27 mouse cellular contexts compared by ENCODE assay signal in genomic region chr2:30009101-30009500, GRCm38 (mm10). TPM values are rescaled to one million over a fixed set of nuclear protein-coding genes. Genes with fewer than 3 reads are reported as not detected.
DNase-seq lines count a peak whose midpoint lies in the region; ATAC-seq and TF ChIP-seq lines count a peak whose summit lies in the region.
"Had no signal": no experiment of that assay in that cellular context is flagged by ENCODE, and none has a peak within 500 bp of the region (broad histone marks: within the 10 kb centered on the region; RNA-seq: fewer than 3 reads in every experiment).

No protein-coding gene starts in this region.

- no peak overlapping the region for H3K4me3 ChIP-seq in heart, postnatal 0 days (ENCODE audit: low read depth, low read length)
- H3K4me3 ChIP-seq in layer of hippocampus, adult 2 months, result no peak overlapping the region
- H3K4me3 ChIP-seq: embryonic facial prominence, embryonic 12.5 days; embryonic facial prominence, embryonic 15.5 days; gastrocnemius, adult 2 months had no signal

- H3K27ac ChIP-seq in heart, postnatal 0 days (ENCODE audit: low read depth), result no peak overlapping the region
- no peak overlapping the region for H3K27ac ChIP-seq in layer of hippocampus, adult 2 months
- H3K27ac ChIP-seq: embryonic facial prominence, embryonic 12.5 days; embryonic facial prominence, embryonic 15.5 days; gastrocnemius, adult 2 months; hindbrain, embryonic 14.5 days; hindbrain, postnatal 0 days had no signal

- intact Hi-C loops in heart, postnatal 36 days (cut with DNase I), result no loop called here

- TF ChIP-seq EP300 in heart, postnatal 0 days (IDR thresholded peaks at IDR 0.05; ENCODE audit: low read depth), result no peak

- no peaks in the 10 kb centered on the region for H3K27me3 ChIP-seq in heart, postnatal 0 days (ENCODE audit: control insufficient read depth, insufficient read depth, low read length)
- H3K27me3 ChIP-seq: CH12.LX; embryonic facial prominence, embryonic 12.5 days; embryonic facial prominence, embryonic 15.5 days had no signal

- H3K4me1 ChIP-seq in heart, postnatal 0 days (ENCODE audit: control insufficient read depth, insufficient read depth), result no peaks in the 10 kb centered on the region
- H3K4me1 ChIP-seq: embryonic facial prominence, embryonic 12.5 days; embryonic facial prominence, embryonic 15.5 days had no signal

- H3K4me2 ChIP-seq in heart, postnatal 0 days (ENCODE audit: low read depth, low read length), result no peak overlapping the region
- H3K4me2 ChIP-seq: embryonic facial prominence, embryonic 12.5 days; embryonic facial prominence, embryonic 15.5 days; heart, embryonic 11.5 days; hindbrain, embryonic 14.5 days had no signal

- WGBS in heart, postnatal 0 days, result 28% methylated on average over 1 of the region's 1 CpGs

- DNase-seq in heart, postnatal 0 days (ENCODE audit: low spot score), result peak; percentile 16
- DNase-seq in heart, postnatal 36 days, result no peak
- DNase-seq in kidney, adult 9 months, result peak; percentile 50
- DNase-seq in kidney, adult 11 months, result no peak
- DNase-seq in layer of hippocampus, adult 2 months (ENCODE audit: low spot score in 2 of 2), result no peak
- DNase-seq in layer of hippocampus, postnatal 14 days (ENCODE audit: low spot score in 2 of 2), result no peak
- DNase-seq in kidney, postnatal 36 days, result peak; percentile 36 to 49
- DNase-seq: adrenal gland, adult 2 months; adrenal gland, postnatal 14 days; B cell, adult 2 months; cerebellum, adult 11 months; cerebellum, adult 2 months; cerebellum, adult 9-11 months; cerebellum, postnatal 25 days; forebrain, postnatal 0 days; gastrocnemius, adult 2 months; gastrocnemius, postnatal 14 days; heart, adult 18-20 months; heart, postnatal 4 days had no signal

- ATAC-seq in heart, postnatal 0 days (ENCODE audit: insufficient read depth, low read depth), result no peak
- ATAC-seq: forebrain, embryonic 14.5 days; forebrain, postnatal 0 days; hindbrain, postnatal 0 days had no signal

- H3K9me3 ChIP-seq in heart, postnatal 0 days (replicated peaks; ENCODE audit: control insufficient read depth, low read length), result no peaks in the 10 kb centered on the region
- H3K9me3 ChIP-seq: embryonic facial prominence, embryonic 12.5 days; embryonic facial prominence, embryonic 15.5 days; G1E had no signal

- peaks cover 100% of the 10 kb centered on the region for H3K36me3 ChIP-seq in heart, postnatal 0 days (replicated peaks; ENCODE audit: control insufficient read depth, insufficient read depth, low read length)

- no peak for TF ChIP-seq CTCF in heart, postnatal 0 days (IDR thresholded peaks at IDR 0.05; ENCODE audit: low read depth)
- TF ChIP-seq CTCF in layer of hippocampus, adult 2 months (conservative IDR thresholded peaks at IDR 0.05), result 0 out of 2 replicates have a peak, but pooled peaks have one; percentile 10

- H3K9ac ChIP-seq in heart, postnatal 0 days (replicated peaks; ENCODE audit: low read depth, low read length), result no peak overlapping the region
- H3K9ac ChIP-seq: embryonic facial prominence, embryonic 12.5 days; embryonic facial prominence, embryonic 15.5 days; forebrain, postnatal 0 days; hindbrain, embryonic 14.5 days had no signal

RNA-seq across cellular contexts. Expression of gene Wdr34, which starts 39.6 kb away (rescaled TPM):
- 26.2 and 30.1 TPM in 2 replicates for total RNA-seq in heart, postnatal 0 days (2014; rRNA removed; ENCODE audit: low replicate concordance)
- 17.3 and 17.6 TPM in 2 replicates for polyA plus RNA-seq in heart, postnatal 0 days (2015; fragmentation: Nextera tagmentation; extraction: Ambion mirVana)
- 1 to 10 TPM; 6.4 to 8.2 TPM for total RNA-seq in heart, postnatal 36 days (2021)
- total RNA-seq in layer of hippocampus, adult 2 months (2021), result 10 to 100 TPM; 37.3 to 37.4 TPM
- total RNA-seq in layer of hippocampus, postnatal 14 days (2021), result 10 to 100 TPM; 38.0 to 38.3 TPM

RNA-seq across cellular contexts. Expression of gene Sptan1, which starts 43.7 kb away (rescaled TPM):
- 245 and 266 TPM in 2 replicates for total RNA-seq in heart, postnatal 0 days (2014; rRNA removed; ENCODE audit: low replicate concordance)
- polyA plus RNA-seq in heart, postnatal 0 days (2015; fragmentation: Nextera tagmentation; extraction: Ambion mirVana), result 66.4 and 79.3 TPM in 2 replicates
- 100 to 1,000 TPM; 193 to 213 TPM for total RNA-seq in heart, postnatal 36 days (2021)
- 100 to 1,000 TPM; 879 to 882 TPM for total RNA-seq in layer of hippocampus, adult 2 months (2021)
- total RNA-seq in layer of hippocampus, postnatal 14 days (2021), result 1,000 to 10,000 TPM in 1 of 2 experiments, 100 to 1,000 TPM in 1; 959 to 1,004 TPM

RNA-seq across cellular contexts. Expression of gene Set, which starts 48.1 kb away (rescaled TPM):
- 103 and 123 TPM in 2 replicates for total RNA-seq in heart, postnatal 0 days (2014; rRNA removed; ENCODE audit: low replicate concordance)
- 131 and 139 TPM in 2 replicates for polyA plus RNA-seq in heart, postnatal 0 days (2015; fragmentation: Nextera tagmentation; extraction: Ambion mirVana)
- total RNA-seq in heart, postnatal 36 days (2021), result 100 to 1,000 TPM in 1 of 2 experiments, 10 to 100 TPM in 1; 87.1 to 103 TPM
- total RNA-seq in layer of hippocampus, adult 2 months (2021), result 100 to 1,000 TPM; 171 to 197 TPM
- total RNA-seq in layer of hippocampus, postnatal 14 days (2021), result 100 to 1,000 TPM; 185 to 190 TPM

Comparison
In these comparisons a context has a peak if more than half of its experiments do, and no peak if none do; other contexts are left out.
1. DNase-seq: peak in heart, postnatal 0 days (single experiment), kidney, adult 9 months (single experiment) and kidney, postnatal 36 days (2 of 2); none in heart, postnatal 36 days (0 of 2), kidney, adult 11 months (single experiment), layer of hippocampus, adult 2 months (0 of 2) and layer of hippocampus, postnatal 14 days (0 of 2).